Mouse (Mus musculus): ENCODE data around the gene Clec4n.

GRCm38 (mm10) chr6:123289753-123290152 is 60.1 kb downstream of the Clec4n start, which contains the start of gene Clec4e:
- TF ChIP-seq CTCF (IDR thresholded peaks at IDR 0.05; ENCODE audit: low read depth, low read length) (no peak), EP300 (IDR thresholded peaks at IDR 0.05; ENCODE audit: insufficient read depth, low read depth, low read length) (no peak)

Data from ES-Bruce4 (cell line).